Mouse (Mus musculus) lung, adult 2 months (tissue): ENCODE measurements around the gene Kcnip1.

Experiments
- CTCF ChIP-seq: fragments of 200-500 bp; IDR thresholded peaks from 2 replicates; pipeline ENCODE4 v1.5.1; 2011; ENCODE audit warnings: mild to moderate bottlenecking, low read length, control low read depth; ENCODE audit not compliant: insufficient read depth
- POLR2A ChIP-seq: fragments of 200-500 bp; IDR thresholded peaks from 2 replicates; pipeline ENCODE4 v1.6.1; 2011; ENCODE audit warnings: low read depth, mild to moderate bottlenecking, control low read depth, low read length, borderline replicate concordance; ENCODE audit errors: extremely low read depth

DNA sequence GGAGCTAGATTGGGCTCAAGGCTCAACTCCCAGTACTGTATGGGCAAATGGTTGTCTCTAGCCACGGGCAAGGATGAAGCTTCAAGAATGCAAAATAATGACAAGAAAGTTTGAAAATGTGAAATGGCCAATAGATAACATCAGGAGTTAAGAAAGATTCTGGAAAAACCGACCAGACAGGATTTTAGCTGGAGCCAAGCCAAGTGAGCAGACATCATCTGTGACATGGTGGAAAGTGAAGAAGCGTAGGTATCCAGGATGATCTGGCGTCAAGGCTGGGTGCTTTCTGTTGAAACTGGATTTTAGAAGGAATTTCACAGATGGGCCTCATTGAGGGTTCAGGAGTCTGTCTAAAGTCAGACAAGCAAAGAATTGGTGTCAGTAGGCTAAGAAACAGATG is 394.0 kb downstream of the Kcnip1 start, which contains the start of gene D130052B06Rik:
- TF ChIP-seq POLR2A (no peak), CTCF (no peak)
